Mouse (Mus musculus): Measurements from ENCODE around the gene Pgp.

- TF ChIP-seq CTCF (IDR thresholded peaks at IDR 0.05; ENCODE audit: insufficient read depth, low read depth, low read length): no peak
- peak; percentile 37; the same call in 1 of the 2 replicates for TF ChIP-seq POLR2A (IDR thresholded peaks at IDR 0.05; ENCODE audit: insufficient read depth, low read depth, low read length)
These were observed 18.6 kb downstream of the Pgp start for GRCm38 (mm10) chr17:24488662-24489264.

All from olfactory bulb, adult 2 months (tissue).